9 mouse cellular contexts compared by ENCODE assay signal in genomic region chr7:35042759-35043217, GRCm38 (mm10). TPM values are rescaled to one million over a fixed set of nuclear protein-coding genes. Genes with fewer than 3 reads are reported as not detected.
DNase-seq lines count a peak whose midpoint lies in the region; ATAC-seq and TF ChIP-seq lines count a peak whose summit lies in the region.
"Had no signal": no experiment of that assay in that cellular context is flagged by ENCODE, and none has a peak within 500 bp of the region (broad histone marks: within the 10 kb centered on the region; RNA-seq: fewer than 3 reads in every experiment).

No protein-coding gene starts in this region.

- no peaks in the 10 kb centered on the region for H3K27me3 ChIP-seq in intestine, postnatal 0 days (replicated peaks; ENCODE audit: control insufficient read depth, insufficient read depth, low read length)

- TF ChIP-seq CTCF in intestine, postnatal 0 days (IDR thresholded peaks at IDR 0.05; ENCODE audit: low read depth), result peak; percentile 66

- H3K36me3 ChIP-seq in intestine, postnatal 0 days (ENCODE audit: control insufficient read depth, insufficient read depth), result peaks cover 51% of the 10 kb centered on the region

- peak overlapping the region; percentile 34; the same call in 1 of the 2 replicates for H3K9ac ChIP-seq in intestine, postnatal 0 days (ENCODE audit: low read depth, low read length)

- peak overlapping the region; percentile 74 for H3K27ac ChIP-seq in intestine, postnatal 0 days (ENCODE audit: low read depth, low read length)

- H3K4me3 ChIP-seq in intestine, postnatal 0 days (ENCODE audit: low read depth, low read length), result no peak overlapping the region

- peak overlapping the region; percentile 27 for H3K4me2 ChIP-seq in intestine, postnatal 0 days (replicated peaks; ENCODE audit: low read depth)

- 58% methylated on average over 5 of the region's 5 CpGs for WGBS in intestine, postnatal 0 days

- DNase-seq in frontal cortex, adult 2 months (ENCODE audit: extremely low spot score in 1 of 2, low spot score in 1 of 2), result no peak
- peak; percentile 74 for DNase-seq in ovary, adult 18-20 months (ENCODE audit: low spot score)
- no peak for DNase-seq in ovary, postnatal 14 days (ENCODE audit: low spot score)
- DNase-seq in retina, postnatal 1 day, result no peak

- 0 out of 2 replicates have a peak, but pooled peaks cover 7% of the 10 kb centered on the region for H3K4me1 ChIP-seq in intestine, postnatal 0 days (replicated peaks; ENCODE audit: control insufficient read depth, insufficient read depth, low read length)

- no peaks in the 10 kb centered on the region for H3K9me3 ChIP-seq in intestine, postnatal 0 days (ENCODE audit: control insufficient read depth)

- ATAC-seq in frontal cortex, adult (ENCODE audit: low TSS enrichment), result peak; percentile 65
- ATAC-seq in intestine, postnatal 0 days, result peak; percentile 85
- no peak for ATAC-seq in inflammation-experienced regulatory T-cells, adult 6 months
- no peak for ATAC-seq in erythroid progenitor cell, adult 5-6 weeks (replicated peaks; ENCODE audit: low FRiP score, poor library complexity, severe bottlenecking)
- ATAC-seq: CD4-positive, CD25-positive, alpha-beta regulatory T cell, adult 4 months had no signal

RNA-seq across cellular contexts. Expression of gene Cebpg, which starts 13.6 kb away (rescaled TPM):
- polyA plus RNA-seq in frontal cortex, adult 2 months (2012; rRNA removed), result 21.2 and 25.4 TPM in 2 replicates
- 52.4 and 58.4 TPM in 2 replicates for polyA plus RNA-seq in intestine, postnatal 0 days (2015; fragmentation: Nextera tagmentation; extraction: Ambion mirVana)
- polyA plus RNA-seq in inflammation-experienced regulatory T-cells, adult 6 months (2017; shearing (Covaris generic)), result 1 to 10 TPM; 8.9 to 9.5 (median 9.0) TPM
- 41.1 and 56.6 TPM in 2 replicates for total RNA-seq in erythroid progenitor cell, adult 5-6 weeks (2015; ENCODE audit: low replicate concordance)
- total RNA-seq in erythroid progenitor cell, adult 5-6 weeks (2017; ENCODE audit: low replicate concordance), result 55.4 and 81.1 TPM in 2 replicates

Comparison
In these comparisons a context has a peak if more than half of its experiments do, and no peak if none do; other contexts are left out.
1. ATAC-seq: peak in frontal cortex, adult (single experiment) and intestine, postnatal 0 days (single experiment); none in inflammation-experienced regulatory T-cells, adult 6 months (single experiment) and erythroid progenitor cell, adult 5-6 weeks (single experiment).